Mouse (Mus musculus): ENCODE measurements at regions not wholly inside any gene's neighbourhood (a gene's known extent, or its start where the extent isn't known, plus 50 kb on each side); places are given as distances from the start of the nearest gene placed in this dataset.
"Not testable (repeated sequence)": the region's sequence is repeated elsewhere in the genome, so short reads cannot be mapped to it uniquely, and the experiment has no call there.

GRCm38 (mm10) chr11:56505068-56505467, 464.3 kb upstream of the Nmur2 start:
- ATAC-seq (ENCODE audit: low TSS enrichment): no peak

- no peak for ATAC-seq (ENCODE audit: low TSS enrichment)
These were observed 474.1 kb upstream of the Nmur2 start for GRCm38 (mm10) chr11:56514941-56515340.

DNA sequence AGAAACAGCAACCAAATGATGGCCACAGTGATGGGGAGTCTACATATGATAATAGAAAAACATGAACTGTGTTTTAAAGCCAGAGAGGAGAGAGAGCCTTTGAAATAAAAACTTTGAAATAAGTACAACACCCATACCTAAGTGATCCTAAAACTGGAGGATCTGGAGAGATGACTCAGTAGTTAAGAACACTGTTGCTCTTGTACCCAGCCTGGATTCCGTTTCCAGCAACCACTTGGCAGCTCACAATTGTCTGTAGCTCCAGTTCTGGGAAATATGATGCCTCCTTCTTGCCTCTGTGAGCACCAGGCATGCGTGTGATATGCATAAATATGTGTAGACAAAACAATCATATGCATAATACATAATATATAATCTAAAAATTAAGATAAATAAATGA, 477.7 kb upstream of the Nmur2 start:
- peak; percentile 82 for ATAC-seq (ENCODE audit: low TSS enrichment)

- ATAC-seq (ENCODE audit: low TSS enrichment): no peak
These were observed 460.5 kb upstream of the Gria1 start for GRCm38 (mm10) chr11:56550736-56551135.

DNA sequence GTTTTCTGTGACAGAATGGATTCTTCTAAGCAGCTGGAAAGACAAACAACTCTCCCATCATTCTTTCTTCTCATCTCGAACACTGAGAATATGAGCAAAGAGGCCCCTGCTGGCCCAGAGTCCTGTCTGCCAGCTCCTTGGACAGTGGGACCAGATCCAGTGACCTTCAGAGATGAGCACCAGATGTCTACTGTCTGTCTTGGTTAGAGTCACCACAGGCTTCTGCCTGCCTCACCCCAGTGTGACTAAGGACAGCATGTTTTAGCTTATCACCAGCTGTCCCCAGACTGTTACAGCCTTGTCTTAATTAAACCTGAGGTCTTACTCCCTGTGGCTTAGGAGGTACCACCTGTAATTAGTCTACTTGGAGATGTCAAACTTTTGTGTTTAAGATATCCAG, 454.9 kb upstream of the Gria1 start:
- no peak for ATAC-seq (ENCODE audit: low TSS enrichment)

DNA sequence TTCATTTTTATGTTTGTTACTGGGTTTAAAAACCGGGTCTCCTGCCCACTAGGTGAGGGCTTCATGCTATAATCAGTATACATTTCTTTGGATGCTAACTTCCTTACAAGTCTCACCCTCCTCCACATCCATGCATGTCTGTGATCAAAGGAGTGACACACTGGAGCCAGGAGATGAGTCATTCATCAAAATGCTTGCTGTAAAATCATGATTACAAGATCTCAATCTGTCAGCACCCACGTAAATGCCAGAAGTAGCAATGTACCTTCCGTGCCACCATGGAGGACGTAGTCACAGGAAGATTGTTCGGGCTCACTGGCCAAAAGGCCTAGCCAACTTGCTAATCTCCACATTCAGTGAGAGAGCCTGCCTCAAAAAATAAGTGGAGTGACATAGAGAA, 431.2 kb upstream of the Gria1 start:
- ATAC-seq (ENCODE audit: low TSS enrichment): peak; percentile 90

DNA sequence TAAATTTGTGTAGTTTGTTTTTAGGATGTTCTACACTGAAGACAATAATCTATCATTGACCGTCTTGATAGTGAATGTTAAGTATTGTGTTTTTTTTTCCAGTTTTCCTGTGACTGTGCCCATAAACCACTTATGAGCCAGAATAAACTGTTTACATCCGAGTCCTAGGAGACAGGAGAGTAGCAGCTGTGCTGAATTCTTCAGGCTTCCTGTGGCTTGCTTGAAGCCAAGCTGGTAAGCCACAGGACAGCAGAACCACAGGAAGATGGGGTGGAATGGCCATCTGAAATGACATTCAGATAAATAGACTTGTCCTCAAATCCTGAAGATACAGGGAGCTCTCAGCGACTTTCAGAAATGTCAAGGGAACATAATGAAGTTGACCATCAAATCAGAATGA, 428.1 kb upstream of the Gria1 start:
- no peak for ATAC-seq (ENCODE audit: low TSS enrichment)

DNA sequence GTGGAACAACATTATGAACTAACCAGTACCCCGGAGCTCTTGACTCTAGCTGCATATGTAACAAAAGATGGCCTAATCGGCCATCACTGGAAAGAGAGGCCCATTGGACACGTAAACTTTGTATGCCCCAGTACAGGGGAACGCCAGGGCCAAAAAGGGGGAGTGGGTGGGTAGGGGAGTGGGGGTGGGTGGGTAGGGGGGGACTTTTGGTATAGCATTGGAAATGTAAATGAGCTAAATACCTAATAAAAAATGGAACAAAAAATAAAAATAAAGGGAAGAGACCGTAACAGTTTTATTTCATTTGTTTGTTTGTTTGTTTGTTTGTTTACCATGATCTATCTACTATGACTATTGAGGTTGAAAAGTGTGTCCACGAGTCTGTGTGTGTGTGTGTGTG, 417.8 kb upstream of the Gria1 start:
- ATAC-seq (ENCODE audit: low TSS enrichment): not testable (repeated sequence)

DNA sequence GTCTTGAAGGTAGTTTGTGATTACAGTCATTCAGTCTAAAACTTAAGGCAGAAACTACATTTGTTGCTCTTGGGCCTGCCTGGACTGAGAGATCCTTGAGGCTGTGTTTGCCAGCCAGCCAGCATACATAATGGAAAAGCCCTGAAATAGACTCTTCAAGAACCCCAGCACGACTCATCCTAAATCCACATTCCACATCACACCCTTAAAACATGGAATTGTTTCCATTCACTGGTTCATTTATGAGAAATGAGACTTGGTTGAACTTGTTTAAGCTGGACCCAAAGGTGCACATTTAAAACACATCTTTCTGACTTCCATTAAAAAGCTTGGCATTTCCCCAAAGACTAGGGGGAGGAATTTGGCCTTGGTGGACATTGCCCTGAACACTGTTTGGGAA, 407.4 kb upstream of the Gria1 start:
- peak; percentile 67; the same call in 1 of the 2 replicates for ATAC-seq (ENCODE audit: low TSS enrichment)

- peak; percentile 95 for ATAC-seq (ENCODE audit: low TSS enrichment)
These were observed 383.5 kb upstream of the Gria1 start for GRCm38 (mm10) chr11:56627659-56628058.

DNA sequence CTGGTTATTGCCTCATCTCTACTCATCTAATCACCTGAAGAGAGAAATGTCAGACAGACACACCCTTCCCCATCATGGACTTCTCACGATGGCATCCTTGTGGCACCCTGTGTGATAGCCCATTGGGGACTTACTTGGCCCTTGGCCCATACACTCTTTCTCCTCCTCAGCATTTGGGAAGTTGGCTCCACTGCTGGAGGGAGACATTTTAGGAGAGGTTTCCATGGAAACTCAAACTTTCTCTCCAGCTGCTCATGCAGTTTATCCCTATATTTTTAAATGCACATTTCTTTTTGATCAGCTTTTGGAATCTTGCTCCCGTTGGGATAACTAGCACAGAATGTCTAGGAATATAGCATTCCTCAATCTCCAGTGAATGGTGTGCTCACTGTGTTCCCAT, 377.7 kb upstream of the Gria1 start:
- peak; percentile 55; the same call in 1 of the 2 replicates for ATAC-seq (ENCODE audit: low TSS enrichment)

DNA sequence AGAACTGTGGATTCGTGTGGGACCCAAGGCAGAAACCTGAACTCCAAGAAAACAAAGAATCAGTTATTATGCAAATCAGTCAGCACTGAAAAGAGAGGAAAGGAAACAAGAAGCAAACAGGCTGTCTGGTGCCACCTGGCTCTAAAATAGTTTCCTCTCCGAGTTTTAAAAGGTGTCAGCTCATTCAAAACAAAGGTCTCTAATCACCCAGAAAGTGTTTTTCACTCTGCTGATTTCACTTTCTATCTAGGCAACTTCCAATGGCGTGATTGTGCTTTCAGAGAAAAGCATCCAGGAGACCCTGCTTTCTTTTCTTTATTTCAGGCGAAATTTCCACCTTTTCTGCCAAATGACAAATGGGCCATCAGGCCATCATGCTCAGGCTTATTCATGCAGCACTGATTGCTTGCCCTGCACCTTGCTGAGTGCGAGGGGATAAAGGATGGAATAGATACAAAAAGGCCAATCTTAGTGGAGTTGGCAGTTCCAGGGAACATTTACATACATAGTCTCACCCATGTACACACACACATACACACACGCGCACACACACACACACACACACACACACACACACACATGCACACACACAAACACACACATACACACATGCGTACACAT, 374.5 kb upstream of the Gria1 start:
- ATAC-seq (ENCODE audit: low TSS enrichment): no peak

GRCm38 (mm10) chr11:56641716-56642115, 369.5 kb upstream of the Gria1 start:
- no peak for ATAC-seq (ENCODE audit: low TSS enrichment)

Measured in frontal cortex, adult (tissue).